In genomic region chr3:120810527-120810926, GRCm38 (mm10) we compare ENCODE assay signal across 16 mouse cellular contexts.
DNase-seq lines count a peak whose midpoint lies in the region; ATAC-seq and TF ChIP-seq lines count a peak whose summit lies in the region.
"Had no signal": no experiment of that assay in that cellular context is flagged by ENCODE, and none has a peak within 500 bp of the region (broad histone marks: within the 10 kb centered on the region; RNA-seq: fewer than 3 reads in every experiment).

No protein-coding gene starts in this region.

- H3K9me3 ChIP-seq in forebrain, embryonic 13.5 days (replicated peaks) = no peaks in the 10 kb centered on the region
- no peaks in the 10 kb centered on the region for H3K9me3 ChIP-seq in forebrain, embryonic 10.5 days
- H3K9me3 ChIP-seq in hindbrain, embryonic 11.5 days (ENCODE audit: control insufficient read depth, low read length) = no peaks in the 10 kb centered on the region
- no peaks in the 10 kb centered on the region for H3K9me3 ChIP-seq in hindbrain, postnatal 0 days (ENCODE audit: low read length)
- H3K9me3 ChIP-seq in midbrain, embryonic 13.5 days = no peaks in the 10 kb centered on the region
- no peaks in the 10 kb centered on the region for H3K9me3 ChIP-seq in midbrain, postnatal 0 days (ENCODE audit: low read length)
- no peaks in the 10 kb centered on the region for H3K9me3 ChIP-seq in hindbrain, embryonic 14.5 days (ENCODE audit: control insufficient read depth, low read length)
- H3K9me3 ChIP-seq: embryonic facial prominence, embryonic 10.5 days had no signal

- no peak overlapping the region for H3K27ac ChIP-seq in forebrain, embryonic 13.5 days
- H3K27ac ChIP-seq in forebrain, embryonic 10.5 days = no peak overlapping the region
- H3K27ac ChIP-seq in hindbrain, embryonic 11.5 days (ENCODE audit: low read depth, low read length) = no peak overlapping the region
- H3K27ac ChIP-seq in hindbrain, postnatal 0 days = no peak overlapping the region
- H3K27ac ChIP-seq in midbrain, embryonic 13.5 days = 0 out of 2 replicates have a peak overlapping the region, but pooled peaks have one; percentile 31
- no peak overlapping the region for H3K27ac ChIP-seq in midbrain, postnatal 0 days (ENCODE audit: low read depth, low read length)
- no peak overlapping the region for H3K27ac ChIP-seq in hindbrain, embryonic 14.5 days
- H3K27ac ChIP-seq: embryonic facial prominence, embryonic 10.5 days had no signal

- no peaks in the 10 kb centered on the region for H3K27me3 ChIP-seq in forebrain, embryonic 13.5 days
- no peaks in the 10 kb centered on the region for H3K27me3 ChIP-seq in forebrain, embryonic 10.5 days (ENCODE audit: poor library complexity, severe bottlenecking)
- H3K27me3 ChIP-seq in hindbrain, embryonic 11.5 days (ENCODE audit: control insufficient read depth, insufficient read depth, low read length) = no peaks in the 10 kb centered on the region
- no peaks in the 10 kb centered on the region for H3K27me3 ChIP-seq in hindbrain, postnatal 0 days (ENCODE audit: insufficient read depth, low read length)
- H3K27me3 ChIP-seq in midbrain, embryonic 13.5 days = no peaks in the 10 kb centered on the region
- H3K27me3 ChIP-seq in midbrain, postnatal 0 days (ENCODE audit: insufficient read depth, low read length) = no peaks in the 10 kb centered on the region
- no peaks in the 10 kb centered on the region for H3K27me3 ChIP-seq in hindbrain, embryonic 14.5 days (ENCODE audit: control insufficient read depth, insufficient read depth, low read length)

- no peak for DNase-seq in forebrain, embryonic 10.5 days (ENCODE audit: extremely low spot score, low spot score)
- DNase-seq in hindbrain, embryonic 11.5 days (ENCODE audit: low spot score) = no peak
- no peak for DNase-seq in hindbrain, postnatal 0 days (ENCODE audit: low spot score)
- DNase-seq in midbrain, postnatal 0 days (ENCODE audit: low spot score) = no peak
- no peak for DNase-seq in hindbrain, embryonic 14.5 days (ENCODE audit: low spot score)
- DNase-seq: adrenal gland, postnatal 14 days; cerebellum, adult 18-20 months; cerebellum, adult 9-11 months; gastrocnemius, postnatal 36 days; heart, adult 11 months; heart, postnatal 10 days; kidney, adult 11 months had no signal

- no peak overlapping the region for H3K9ac ChIP-seq in forebrain, embryonic 13.5 days
- no peak overlapping the region for H3K9ac ChIP-seq in hindbrain, embryonic 11.5 days (ENCODE audit: low read depth, low read length)
- no peak overlapping the region for H3K9ac ChIP-seq in hindbrain, postnatal 0 days (replicated peaks; ENCODE audit: low read length)
- no peak overlapping the region for H3K9ac ChIP-seq in midbrain, embryonic 13.5 days (replicated peaks)
- H3K9ac ChIP-seq in midbrain, postnatal 0 days (replicated peaks; ENCODE audit: low read length, poor library complexity, severe bottlenecking) = no peak overlapping the region
- no peak overlapping the region for H3K9ac ChIP-seq in hindbrain, embryonic 14.5 days

- peak; percentile 53; the same call in 1 of the 2 replicates for ATAC-seq in forebrain, embryonic 13.5 days
- 0 out of 2 replicates have a peak, but pooled peaks have one; percentile 36 for ATAC-seq in hindbrain, embryonic 11.5 days (ENCODE audit: low FRiP score)
- no peak for ATAC-seq in hindbrain, postnatal 0 days
- ATAC-seq in midbrain, embryonic 13.5 days = peak; percentile 34; the same call in 1 of the 2 replicates
- no peak for ATAC-seq in midbrain, postnatal 0 days (ENCODE audit: low FRiP score)
- 0 out of 2 replicates have a peak, but pooled peaks have one; percentile 2 for ATAC-seq in hindbrain, embryonic 14.5 days (ENCODE audit: low FRiP score)
- ATAC-seq in activated CD4-positive, CD25-positive, alpha-beta regulatory T cell, adult 4 months = no peak

- H3K4me3 ChIP-seq in forebrain, embryonic 13.5 days = no peak overlapping the region
- no peak overlapping the region for H3K4me3 ChIP-seq in forebrain, embryonic 10.5 days
- no peak overlapping the region for H3K4me3 ChIP-seq in hindbrain, embryonic 11.5 days (ENCODE audit: low read depth, low read length)
- no peak overlapping the region for H3K4me3 ChIP-seq in hindbrain, postnatal 0 days (ENCODE audit: low read length)
- H3K4me3 ChIP-seq in midbrain, embryonic 13.5 days (replicated peaks) = no peak overlapping the region
- no peak overlapping the region for H3K4me3 ChIP-seq in midbrain, postnatal 0 days (ENCODE audit: low read depth, low read length)
- H3K4me3 ChIP-seq in hindbrain, embryonic 14.5 days (replicated peaks; ENCODE audit: low read length) = no peak overlapping the region
- H3K4me3 ChIP-seq: embryonic facial prominence, embryonic 10.5 days had no signal

- H3K4me2 ChIP-seq in forebrain, embryonic 13.5 days = no peak overlapping the region
- no peak overlapping the region for H3K4me2 ChIP-seq in hindbrain, embryonic 11.5 days (replicated peaks; ENCODE audit: low read depth, low read length)
- no peak overlapping the region for H3K4me2 ChIP-seq in hindbrain, postnatal 0 days (ENCODE audit: low read depth, low read length)
- H3K4me2 ChIP-seq in midbrain, embryonic 13.5 days (replicated peaks) = no peak overlapping the region
- no peak overlapping the region for H3K4me2 ChIP-seq in midbrain, postnatal 0 days (ENCODE audit: low read depth, low read length, poor library complexity, severe bottlenecking)
- H3K4me2 ChIP-seq in hindbrain, embryonic 14.5 days (replicated peaks) = no peak overlapping the region

- TF ChIP-seq CTCF in hindbrain, postnatal 0 days (IDR thresholded peaks at IDR 0.05; ENCODE audit: low read depth) = no peak
- no peak for TF ChIP-seq CTCF in midbrain, postnatal 0 days (IDR thresholded peaks at IDR 0.05)

- no peaks in the 10 kb centered on the region for H3K36me3 ChIP-seq in forebrain, embryonic 13.5 days (ENCODE audit: poor library complexity, severe bottlenecking)
- H3K36me3 ChIP-seq in forebrain, embryonic 10.5 days (replicated peaks) = no peaks in the 10 kb centered on the region
- no peaks in the 10 kb centered on the region for H3K36me3 ChIP-seq in hindbrain, embryonic 11.5 days (ENCODE audit: control insufficient read depth, insufficient read depth, low read length)
- H3K36me3 ChIP-seq in hindbrain, postnatal 0 days (ENCODE audit: insufficient read depth, low read length) = no peaks in the 10 kb centered on the region
- H3K36me3 ChIP-seq in midbrain, embryonic 13.5 days = no peaks in the 10 kb centered on the region
- H3K36me3 ChIP-seq in midbrain, postnatal 0 days (ENCODE audit: insufficient read depth, low read length) = no peaks in the 10 kb centered on the region
- no peaks in the 10 kb centered on the region for H3K36me3 ChIP-seq in hindbrain, embryonic 14.5 days (replicated peaks; ENCODE audit: control insufficient read depth, insufficient read depth)
- H3K36me3 ChIP-seq: embryonic facial prominence, embryonic 10.5 days had no signal

- H3K4me1 ChIP-seq in forebrain, embryonic 13.5 days = peaks cover 19% of the 10 kb centered on the region
- H3K4me1 ChIP-seq in forebrain, embryonic 10.5 days = peaks cover 26% of the 10 kb centered on the region
- no peaks in the 10 kb centered on the region for H3K4me1 ChIP-seq in hindbrain, embryonic 11.5 days (replicated peaks; ENCODE audit: control insufficient read depth, insufficient read depth, low read length)
- H3K4me1 ChIP-seq in hindbrain, postnatal 0 days (ENCODE audit: insufficient read depth, low read length) = no peaks in the 10 kb centered on the region
- H3K4me1 ChIP-seq in midbrain, embryonic 13.5 days (replicated peaks) = peaks cover 14% of the 10 kb centered on the region
- H3K4me1 ChIP-seq in midbrain, postnatal 0 days (ENCODE audit: insufficient read depth, low read length) = no peaks in the 10 kb centered on the region
- H3K4me1 ChIP-seq in hindbrain, embryonic 14.5 days (replicated peaks; ENCODE audit: control insufficient read depth, insufficient read depth, low read length) = 0 out of 2 replicates have a peak, but pooled peaks cover 9% of the 10 kb centered on the region
- H3K4me1 ChIP-seq: embryonic facial prominence, embryonic 10.5 days had no signal

- 49% methylated on average over 5 of the region's 5 CpGs for WGBS in forebrain, embryonic 13.5 days
- 78% methylated on average over 5 of the region's 5 CpGs for WGBS in forebrain, embryonic 10.5 days
- 67% methylated on average over 5 of the region's 5 CpGs for WGBS in hindbrain, embryonic 11.5 days
- WGBS in hindbrain, postnatal 0 days = 53% methylated on average over 5 of the region's 5 CpGs
- 58% methylated on average over 5 of the region's 5 CpGs for WGBS in midbrain, embryonic 13.5 days
- 44% methylated on average over 5 of the region's 5 CpGs for WGBS in midbrain, postnatal 0 days
- 54% methylated on average over 5 of the region's 5 CpGs for WGBS in hindbrain, embryonic 14.5 days

Comparison
In these comparisons a context has a peak if more than half of its experiments do, and no peak if none do; other contexts are left out.
1. ATAC-seq: peak in forebrain, embryonic 13.5 days (single experiment), hindbrain, embryonic 11.5 days (single experiment), midbrain, embryonic 13.5 days (single experiment) and hindbrain, embryonic 14.5 days (single experiment); none in hindbrain, postnatal 0 days (single experiment), midbrain, postnatal 0 days (single experiment) and activated CD4-positive, CD25-positive, alpha-beta regulatory T cell, adult 4 months (single experiment).